Mouse (Mus musculus) left cerebral cortex, postnatal 10 days (tissue): ENCODE measurements around the gene Sh3glb2. TPM values are rescaled to one million over a fixed set of nuclear protein-coding genes. Genes with fewer than 3 reads are reported as not detected.

Experiments used
- DNase-seq, 2 experiments: peaks; one replicate each; pipeline ENCODE4 v3.0.0; 2021 to 2022; ENCODE audit warnings: low spot score in 2 of 2, mixed read lengths in 1 of 2; ENCODE audit errors: extremely low spot score in 1 of 2
- intact Hi-C: fragments of 180-260 bp; cut with DNase I; formaldehyde crosslinking; loops from one replicate; pipeline ENCODE4 v1.15.1; 2025
- total RNA-seq, 2 experiments: library from RNA; stranded (reverse); gene quantifications; 2 replicates each; pipeline ENCODE4 v1.2.3; 2021

Sh3glb2 gene
- total RNA-seq, result 100 to 1,000 TPM; 219 to 230 TPM

GRCm38 (mm10) chr2:30358533-30359531, at the start of gene Sh3glb2:
TSS of gene Sh3glb2 (minus strand) at chr2:30359337.
- DNase-seq, result peak; percentile 50 to 93
- intact Hi-C loops, result no loop called here

GRCm38 (mm10) chr2:30408452-30409100, 49.4 kb upstream of the Sh3glb2 start:
- DNase-seq, result no peak
- intact Hi-C loops, result no loop called here

GRCm38 (mm10) chr2:30407778-30408177, 48.6 kb upstream of the Sh3glb2 start:
- intact Hi-C loops, result no loop called here

GRCm38 (mm10) chr2:30407221-30407620, 48.1 kb upstream of the Sh3glb2 start:
- DNase-seq, result no peak

More at GRCm38 (mm10) chr2:30407778-30408177, 48.6 kb upstream of the Sh3glb2 start:
- no peak for DNase-seq

GRCm38 (mm10) chr2:30403870-30404269, 44.7 kb upstream of the Sh3glb2 start:
- intact Hi-C loops, result no loop called here
- DNase-seq, result no peak

More at GRCm38 (mm10) chr2:30407221-30407620, 48.1 kb upstream of the Sh3glb2 start:
- intact Hi-C loops, result no loop called here

- DNase-seq, result no peak
- intact Hi-C loops, result no loop called here
Observed at GRCm38 (mm10) chr2:30402843-30403242, 43.7 kb upstream of the Sh3glb2 start.

GRCm38 (mm10) chr2:30402351-30402826, 43.3 kb upstream of the Sh3glb2 start:
- no peak for DNase-seq
- intact Hi-C loops, result no loop called here

- DNase-seq, result no peak
- intact Hi-C loops, result no loop called here
Observed at GRCm38 (mm10) chr2:30401581-30401980, 42.4 kb upstream of the Sh3glb2 start.

- no peak for DNase-seq
- intact Hi-C loops, result no loop called here
Observed at GRCm38 (mm10) chr2:30399191-30400171, 40.3 kb upstream of the Sh3glb2 start.

- DNase-seq, result no peak
- intact Hi-C loops, result no loop called here
Observed at GRCm38 (mm10) chr2:30397986-30398512, 38.9 kb upstream of the Sh3glb2 start.

- no peak for DNase-seq
- intact Hi-C loops, result no loop called here
Observed at GRCm38 (mm10) chr2:30396246-30396645, 37.1 kb upstream of the Sh3glb2 start.

- no peak for DNase-seq
- intact Hi-C loops, result no loop called here
Observed at GRCm38 (mm10) chr2:30395757-30396156, 36.6 kb upstream of the Sh3glb2 start.

- intact Hi-C loops, result no loop called here
- DNase-seq, result no peak
Observed at GRCm38 (mm10) chr2:30393370-30393656, 34.2 kb upstream of the Sh3glb2 start.

- intact Hi-C loops, result no loop called here
Observed at GRCm38 (mm10) chr2:30392577-30393369, 33.6 kb upstream of the Sh3glb2 start.

GRCm38 (mm10) chr2:30392114-30392576, 33.0 kb upstream of the Sh3glb2 start, which contains the start of gene Dolpp1:
TSS of gene Dolpp1 (plus strand) at chr2:30392254.
- intact Hi-C loops, result no loop called here
- peak; percentile 99 for DNase-seq

More at GRCm38 (mm10) chr2:30392577-30393369, 33.6 kb upstream of the Sh3glb2 start:
- DNase-seq, result peak in 1 of 2 experiments; percentile 91

GRCm38 (mm10) chr2:30389000-30389399, 29.9 kb upstream of the Sh3glb2 start:
- DNase-seq, result no peak
- intact Hi-C loops, result no loop called here

GRCm38 (mm10) chr2:30386913-30387312, 27.8 kb upstream of the Sh3glb2 start:
- intact Hi-C loops, result no loop called here
- no peak for DNase-seq
